Mouse (Mus musculus) embryo, embryonic 10 days (tissue): ENCODE data around the gene Fam177a.
"Not testable (repeated sequence)": the region's sequence is repeated elsewhere in the genome, so short reads cannot be mapped to it uniquely, and the experiment has no call there.

ENCODE experiments used
- DNase-seq: peaks from one replicate; pipeline ENCODE4 v3.0.0-alpha.2; 2015; ENCODE audit warnings: low spot score

Fam177a gene

GRCm38 (mm10) chr12:55124242-55124641 lies at the start of gene Fam177a:
Gene Fam177a (plus strand): TSS chr12:55124469.
- DNase-seq: not testable (repeated sequence)

GRCm38 (mm10) chr12:55075296-55075695 lies 49.0 kb upstream of the Fam177a start:
- DNase-seq: no peak

GRCm38 (mm10) chr12:55078706-55079105 lies 45.6 kb upstream of the Fam177a start:
- not testable (repeated sequence) for DNase-seq

GRCm38 (mm10) chr12:55079726-55080600 lies 44.3 kb upstream of the Fam177a start, which contains the start of the genes 2700097O09Rik and Srp54a:
Gene 2700097O09Rik (minus strand): TSS chr12:55080110.
Gene Srp54a (plus strand): TSS chr12:55080262.
- peak; percentile 95 for DNase-seq

GRCm38 (mm10) chr12:55080601-55080942 lies 43.7 kb upstream of the Fam177a start:
- not testable (repeated sequence) for DNase-seq

- DNase-seq: not testable (repeated sequence)
These were observed 32.1 kb upstream of the Fam177a start for GRCm38 (mm10) chr12:55092127-55092526.

- DNase-seq: not testable (repeated sequence)
These were observed 11.7 kb upstream of the Fam177a start for GRCm38 (mm10) chr12:55112616-55113015.

- not testable (repeated sequence) for DNase-seq
These were observed 462 bp downstream of the Fam177a start for GRCm38 (mm10) chr12:55124731-55125130.

GRCm38 (mm10) chr12:55135540-55135939 lies 11.3 kb downstream of the Fam177a start:
- not testable (repeated sequence) for DNase-seq

GRCm38 (mm10) chr12:55137859-55138258 lies 13.6 kb downstream of the Fam177a start:
- DNase-seq: not testable (repeated sequence)

- DNase-seq: not testable (repeated sequence)
These were observed 30.5 kb downstream of the Fam177a start, which contains the start of gene Srp54b for GRCm38 (mm10) chr12:55154559-55155448. Gene Srp54b (plus strand): TSS chr12:55155104.

- DNase-seq: not testable (repeated sequence)
These were observed 31.1 kb downstream of the Fam177a start for GRCm38 (mm10) chr12:55155449-55155783.

GRCm38 (mm10) chr12:55167034-55167557 lies 42.8 kb downstream of the Fam177a start:
- not testable (repeated sequence) for DNase-seq

- DNase-seq: not testable (repeated sequence)
These were observed 63.4 kb downstream of the Fam177a start for GRCm38 (mm10) chr12:55187686-55188085.

- not testable (repeated sequence) for DNase-seq
These were observed 64.9 kb downstream of the Fam177a start for GRCm38 (mm10) chr12:55189127-55189526.
